Mouse (Mus musculus) lung, adult 2 months (tissue): ENCODE data around the gene Cdyl2.

Source experiments
- CTCF ChIP-seq: fragments of 200-500 bp; IDR thresholded peaks from 2 replicates; pipeline ENCODE4 v1.5.1; 2011; ENCODE audit warnings: mild to moderate bottlenecking, low read length, control low read depth; ENCODE audit not compliant: insufficient read depth
- POLR2A ChIP-seq: fragments of 200-500 bp; IDR thresholded peaks from 2 replicates; pipeline ENCODE4 v1.6.1; 2011; ENCODE audit warnings: low read depth, mild to moderate bottlenecking, control low read depth, low read length, borderline replicate concordance; ENCODE audit errors: extremely low read depth

GRCm38 (mm10) chr8:116630066-116630465 lies 102.7 kb downstream of the Cdyl2 start:
- no peak for TF ChIP-seq POLR2A
- no peak for TF ChIP-seq CTCF
